Mouse (Mus musculus) heart, embryonic 12.5 days (tissue): ENCODE measurements at regions not wholly inside any gene's neighbourhood (a gene's known extent, or its start where the extent isn't known, plus 50 kb on each side); places are given as distances from the start of the nearest gene placed in this dataset.

ENCODE experiments used
- ATAC-seq: fragments of 200-750 bp; cut with Nextera tagmentation; 2 replicates; pipeline ENCODE4 v1.8.0; 2017; ENCODE audit warnings: moderate TSS enrichment, moderate library complexity; ENCODE audit not compliant: insufficient number of reproducible peaks, low FRiP score
- H3K27ac ChIP-seq: fragments of 300-500 bp; sonication (generic); 2 replicates; pipeline ENCODE4 v1.5.1; 2016; ENCODE audit warnings: mild to moderate bottlenecking, moderate library complexity; ENCODE audit not compliant: poor library complexity, severe bottlenecking
- H3K27me3 ChIP-seq: fragments of 300-500 bp; sonication (generic); replicated peaks from 2 replicates; pipeline ENCODE4 v1.6.1; 2016; ENCODE audit warnings: mild to moderate bottlenecking, moderate library complexity
- H3K36me3 ChIP-seq: fragments of 300-500 bp; sonication (generic); 2 replicates; pipeline ENCODE4 v1.6.1; 2016; ENCODE audit warnings: mild to moderate bottlenecking, moderate library complexity
- H3K4me1 ChIP-seq: fragments of 300-500 bp; sonication (generic); replicated peaks from 2 replicates; pipeline ENCODE4 v1.6.1; 2016; ENCODE audit warnings: mild to moderate bottlenecking
- H3K4me2 ChIP-seq: fragments of 300-500 bp; sonication (generic); 2 replicates; pipeline ENCODE4 v1.6.1; 2016; ENCODE audit warnings: mild to moderate bottlenecking, moderate library complexity
- H3K4me3 ChIP-seq: fragments of 300-500 bp; sonication (generic); 2 replicates; pipeline ENCODE4 v1.5.1; 2016; ENCODE audit warnings: mild to moderate bottlenecking
- H3K9ac ChIP-seq: fragments of 300-500 bp; sonication (generic); 2 replicates; pipeline ENCODE4 v1.6.1; 2016; ENCODE audit warnings: mild to moderate bottlenecking, moderate library complexity
- H3K9me3 ChIP-seq: fragments of 300-500 bp; sonication (generic); replicated peaks from 2 replicates; pipeline ENCODE4 v1.6.1; 2016; ENCODE audit warnings: mild to moderate bottlenecking, moderate library complexity
- WGBS: fragments of 180-500 bp; shearing (Covaris S2); methylation state at CpG from one replicate; pipeline ENCODE4 v1.1.7; 2016; 5-methylcytosine and 5-hydroxymethylcytosine counted together

DNA sequence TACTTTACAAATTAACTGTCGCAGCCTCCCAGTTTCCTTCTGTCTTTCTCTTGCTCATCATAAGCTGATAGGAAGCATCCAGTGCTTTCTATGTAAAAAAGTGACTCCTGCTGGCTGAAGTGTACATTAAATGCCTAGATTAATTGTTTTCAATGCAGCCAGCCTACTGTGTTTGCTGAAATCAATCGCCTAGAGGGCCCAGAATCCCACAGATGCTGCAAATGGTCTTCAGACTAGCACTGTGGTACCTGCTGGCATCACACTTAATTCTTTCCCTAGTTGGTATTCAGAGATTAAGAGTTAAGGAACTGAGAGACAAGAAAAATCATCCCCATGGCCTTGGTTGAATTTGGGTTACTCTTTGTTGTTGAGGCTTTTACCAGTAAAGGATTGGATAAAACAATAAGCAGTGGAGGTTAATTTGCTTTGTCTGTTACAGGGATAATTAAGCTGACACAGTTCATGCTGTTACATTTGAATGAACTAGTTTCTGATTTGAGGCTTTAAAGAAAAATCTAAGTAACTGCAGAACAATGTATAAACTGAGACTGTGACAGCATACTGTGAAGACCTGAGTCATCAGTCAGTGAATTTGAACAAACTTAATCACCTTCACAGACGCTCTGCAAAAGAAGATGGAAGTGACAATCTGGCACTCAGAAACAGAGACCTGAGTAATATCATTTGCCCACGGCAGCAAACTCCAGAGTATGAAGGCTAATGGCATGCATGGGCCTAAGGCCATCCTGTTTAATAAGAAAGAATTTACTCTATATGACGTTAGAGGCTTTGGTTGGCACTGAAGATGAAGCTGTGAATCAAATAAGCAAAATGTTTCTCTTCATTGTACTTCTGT, 339.0 kb upstream of the Ddi1 start:
- Histone ChIP-seq H3K36me3 (no peaks in the 10 kb centered on the region), H3K4me1 (no peaks in the 10 kb centered on the region), H3K9ac (no peak overlapping the region), H3K4me3 (no peak overlapping the region), H3K27me3 (no peaks in the 10 kb centered on the region), H3K4me2 (no peak overlapping the region), H3K27ac (no peak overlapping the region), H3K9me3 (no peaks in the 10 kb centered on the region)
- 63% methylated on average over 5 of the region's 5 CpGs for WGBS
- no peak for ATAC-seq
